Mouse (Mus musculus): ENCODE data around the gene Zfp956.

GRCm38 (mm10) chr6:47920447-47921340, 32.5 kb upstream of the Zfp956 start, which contains the start of gene Zfp212:
- TF ChIP-seq CTCF (IDR thresholded peaks at IDR 0.05; ENCODE audit: low read depth), result peak; percentile 69
- peak; percentile 74 for TF ChIP-seq EP300 (IDR thresholded peaks at IDR 0.05; ENCODE audit: low read depth)
